Mouse (Mus musculus): ENCODE results near the gene Jdp2. TPM values are rescaled to one million over a fixed set of nuclear protein-coding genes. Genes with fewer than 3 reads are reported as not detected.

The Jdp2 gene
- polyA plus RNA-seq, 1 experiment from 2014 or later: 1.3 TPM

GRCm38 (mm10) chr12:85621673-85622072 is 22.8 kb downstream of the Jdp2 start:
- Histone ChIP-seq H3K4me2 (no peak overlapping the region), H3K36me3 (ENCODE audit: insufficient read depth) (no peaks in the 10 kb centered on the region; the same call in 1 of the 2 replicates), H3K27ac (ENCODE audit: low read depth) (no peak overlapping the region), H3K9ac (no peak overlapping the region), H3K9me3 (ENCODE audit: low read depth, low read length) (no peaks in the 10 kb centered on the region), H3K4me3 (ENCODE audit: low read depth, low read length) (no peak overlapping the region), H3K27me3 (ENCODE audit: insufficient read depth, low read length) (no peaks in the 10 kb centered on the region), H3K4me1 (ENCODE audit: insufficient read depth) (peaks cover 13% of the 10 kb centered on the region; the same call in 1 of the 2 replicates)
- WGBS: 84% methylated on average over 4 of the region's 4 CpGs
- no peak for TF ChIP-seq CTCF (IDR thresholded peaks at IDR 0.05; ENCODE audit: low read depth)
- ATAC-seq (ENCODE audit: insufficient read depth) (no peak), DNase-seq (no peak)

- 17% methylated on average over 3 of the region's 3 CpGs for WGBS
- no peak overlapping the region for H3K9ac ChIP-seq
- H3K4me1 ChIP-seq (ENCODE audit: insufficient read depth): peaks cover 13% of the 10 kb centered on the region; the same call in 1 of the 2 replicates
- no peaks in the 10 kb centered on the region; the same call in 1 of the 2 replicates for H3K36me3 ChIP-seq (ENCODE audit: insufficient read depth)
- no peaks in the 10 kb centered on the region for H3K27me3 ChIP-seq (ENCODE audit: insufficient read depth, low read length)
- H3K4me2 ChIP-seq: no peak overlapping the region
- no peak for TF ChIP-seq CTCF (IDR thresholded peaks at IDR 0.05; ENCODE audit: low read depth)
- H3K4me3 ChIP-seq (ENCODE audit: low read depth, low read length): no peak overlapping the region
- peak overlapping the region; percentile 69 for H3K27ac ChIP-seq (ENCODE audit: low read depth)
- peak; percentile 60; the same call in 1 of the 2 replicates for ATAC-seq (ENCODE audit: insufficient read depth)
- peak; percentile 39 for DNase-seq
- no peaks in the 10 kb centered on the region for H3K9me3 ChIP-seq (ENCODE audit: low read depth, low read length)
These were observed 24.9 kb downstream of the Jdp2 start for GRCm38 (mm10) chr12:85623711-85624110.

- TF ChIP-seq CTCF (IDR thresholded peaks at IDR 0.05; ENCODE audit: low read depth): no peak
- WGBS: 51% methylated on average over 7 of the region's 7 CpGs
- Histone ChIP-seq H3K9ac (no peak overlapping the region), H3K27ac (ENCODE audit: low read depth) (no peak overlapping the region), H3K4me1 (ENCODE audit: insufficient read depth) (peaks cover 20% of the 10 kb centered on the region), H3K4me3 (ENCODE audit: low read depth, low read length) (no peak overlapping the region), H3K9me3 (ENCODE audit: low read depth, low read length) (no peaks in the 10 kb centered on the region), H3K4me2 (no peak overlapping the region), H3K27me3 (ENCODE audit: insufficient read depth, low read length) (no peaks in the 10 kb centered on the region), H3K36me3 (ENCODE audit: insufficient read depth) (no peaks in the 10 kb centered on the region; the same call in 1 of the 2 replicates)
- ATAC-seq (ENCODE audit: insufficient read depth) (no peak), DNase-seq (no peak)
These were observed 25.8 kb downstream of the Jdp2 start for GRCm38 (mm10) chr12:85624652-85625051.

GRCm38 (mm10) chr12:85625852-85626251 is 27.0 kb downstream of the Jdp2 start:
- ATAC-seq (ENCODE audit: insufficient read depth): no peak
- Histone ChIP-seq H3K27me3 (ENCODE audit: insufficient read depth, low read length) (no peaks in the 10 kb centered on the region), H3K4me3 (ENCODE audit: low read depth, low read length) (no peak overlapping the region), H3K36me3 (ENCODE audit: insufficient read depth) (no peaks in the 10 kb centered on the region; the same call in 1 of the 2 replicates), H3K9ac (no peak overlapping the region), H3K9me3 (ENCODE audit: low read depth, low read length) (no peaks in the 10 kb centered on the region), H3K4me1 (ENCODE audit: insufficient read depth) (peaks cover 27% of the 10 kb centered on the region), H3K27ac (ENCODE audit: low read depth) (no peak overlapping the region), H3K4me2 (no peak overlapping the region)
- TF ChIP-seq CTCF (IDR thresholded peaks at IDR 0.05; ENCODE audit: low read depth): no peak
- WGBS: 49% methylated on average over 5 of the region's 5 CpGs
- no peak for DNase-seq

- Histone ChIP-seq H3K9ac (no peak overlapping the region), H3K4me1 (ENCODE audit: insufficient read depth) (peaks cover 17% of the 10 kb centered on the region), H3K36me3 (ENCODE audit: insufficient read depth) (no peaks in the 10 kb centered on the region; the same call in 1 of the 2 replicates), H3K27me3 (ENCODE audit: insufficient read depth, low read length) (no peaks in the 10 kb centered on the region), H3K27ac (ENCODE audit: low read depth) (no peak overlapping the region), H3K9me3 (ENCODE audit: low read depth, low read length) (no peaks in the 10 kb centered on the region), H3K4me2 (no peak overlapping the region), H3K4me3 (ENCODE audit: low read depth, low read length) (no peak overlapping the region)
- no peak for TF ChIP-seq CTCF (IDR thresholded peaks at IDR 0.05; ENCODE audit: low read depth)
- DNase-seq (peak; percentile 89), ATAC-seq (ENCODE audit: insufficient read depth) (peak; percentile 84)
- 41% methylated on average over 21 of the region's 21 CpGs for WGBS
These were observed 31.0 kb downstream of the Jdp2 start for GRCm38 (mm10) chr12:85629661-85630481.

- no peak for TF ChIP-seq CTCF (IDR thresholded peaks at IDR 0.05; ENCODE audit: low read depth)
- DNase-seq (no peak), ATAC-seq (ENCODE audit: insufficient read depth) (no peak)
These were observed 32.4 kb downstream of the Jdp2 start for GRCm38 (mm10) chr12:85631196-85631595.

GRCm38 (mm10) chr12:85632321-85632720 is 33.5 kb downstream of the Jdp2 start:
- ATAC-seq (ENCODE audit: insufficient read depth): no peak
- Histone ChIP-seq H3K27ac (ENCODE audit: low read depth) (no peak overlapping the region), H3K4me2 (no peak overlapping the region), H3K27me3 (ENCODE audit: insufficient read depth, low read length) (no peaks in the 10 kb centered on the region), H3K36me3 (ENCODE audit: insufficient read depth) (no peaks in the 10 kb centered on the region; the same call in 1 of the 2 replicates), H3K4me1 (ENCODE audit: insufficient read depth) (peaks cover 16% of the 10 kb centered on the region), H3K9ac (no peak overlapping the region), H3K9me3 (ENCODE audit: low read depth, low read length) (no peaks in the 10 kb centered on the region), H3K4me3 (ENCODE audit: low read depth, low read length) (no peak overlapping the region)
- 96% methylated on average over 10 of the region's 10 CpGs for WGBS
- no peak for TF ChIP-seq CTCF (IDR thresholded peaks at IDR 0.05; ENCODE audit: low read depth)
- no peak for DNase-seq

More at GRCm38 (mm10) chr12:85631196-85631595, 32.4 kb downstream of the Jdp2 start:
- WGBS: 57% methylated on average over 4 of the region's 4 CpGs
- peaks cover 16% of the 10 kb centered on the region for H3K4me1 ChIP-seq (ENCODE audit: insufficient read depth)
- no peak overlapping the region for H3K4me3 ChIP-seq (ENCODE audit: low read depth, low read length)
- no peak overlapping the region for H3K27ac ChIP-seq (ENCODE audit: low read depth)
- no peaks in the 10 kb centered on the region for H3K27me3 ChIP-seq (ENCODE audit: insufficient read depth, low read length)
- no peaks in the 10 kb centered on the region; the same call in 1 of the 2 replicates for H3K36me3 ChIP-seq (ENCODE audit: insufficient read depth)
- H3K4me2 ChIP-seq: no peak overlapping the region
- H3K9me3 ChIP-seq (ENCODE audit: low read depth, low read length): no peaks in the 10 kb centered on the region
- H3K9ac ChIP-seq: no peak overlapping the region

Measured in lung, embryonic 14.5 days (tissue).